Mouse (Mus musculus) forebrain, embryonic 12.5 days (tissue): ENCODE measurements around the gene Fkbp10. TPM values are rescaled to one million over a fixed set of nuclear protein-coding genes. Genes with fewer than 3 reads are reported as not detected.

Experiments
- ATAC-seq: fragments of 200-750 bp; cut with Nextera tagmentation; 2 replicates; pipeline ENCODE4 v1.8.0; 2017; ENCODE audit warnings: moderate TSS enrichment; ENCODE audit not compliant: low FRiP score
- H3K27ac ChIP-seq: fragments of 300-500 bp; sonication (generic); 2 replicates; pipeline ENCODE4 v1.5.1; 2016; ENCODE audit warnings: mild to moderate bottlenecking
- H3K27me3 ChIP-seq: fragments of 300-500 bp; sonication (generic); 2 replicates; pipeline ENCODE4 v1.6.1; 2016; ENCODE audit warnings: mild to moderate bottlenecking
- H3K36me3 ChIP-seq: fragments of 300-500 bp; sonication (generic); replicated peaks from 2 replicates; pipeline ENCODE4 v1.6.1; 2016; ENCODE audit warnings: mild to moderate bottlenecking
- H3K4me1 ChIP-seq: fragments of 300-500 bp; sonication (generic); 2 replicates; pipeline ENCODE4 v1.6.1; 2016
- H3K4me2 ChIP-seq: fragments of 300-500 bp; sonication (generic); 2 replicates; pipeline ENCODE4 v1.6.1; 2016; ENCODE audit warnings: mild to moderate bottlenecking, moderate library complexity
- H3K4me3 ChIP-seq: fragments of 300-500 bp; sonication (generic); replicated peaks from 2 replicates; pipeline ENCODE4 v1.5.1; 2016; ENCODE audit warnings: mild to moderate bottlenecking
- H3K9ac ChIP-seq: fragments of 300-500 bp; sonication (generic); 2 replicates; pipeline ENCODE4 v1.6.1; 2016; ENCODE audit warnings: mild to moderate bottlenecking
- H3K9me3 ChIP-seq: fragments of 300-500 bp; sonication (generic); 2 replicates; pipeline ENCODE4 v1.6.1; 2016
- WGBS: fragments of 180-500 bp; shearing (Covaris S2); methylation state at CpG from one replicate; pipeline ENCODE4 v1.1.7; 2016; 5-methylcytosine and 5-hydroxymethylcytosine counted together
- microRNA-seq: library from miRNA; unstranded; fragments of <30 nt; microRNA quantifications from one replicate; pipeline ENCODE4, GENCODE M21; 2017
- polyA plus RNA-seq: library from polyadenylated mRNA; unstranded; fragments of >200 nt; fragmentation: Nextera tagmentation; extraction: Ambion mirVana; gene quantifications from 2 replicates; pipeline ENCODE4 v1.2.1, GENCODE M21; 2016

Fkbp10 gene
- polyA plus RNA-seq, 1 experiment from 2014 or later = 32.1 TPM

DNA sequence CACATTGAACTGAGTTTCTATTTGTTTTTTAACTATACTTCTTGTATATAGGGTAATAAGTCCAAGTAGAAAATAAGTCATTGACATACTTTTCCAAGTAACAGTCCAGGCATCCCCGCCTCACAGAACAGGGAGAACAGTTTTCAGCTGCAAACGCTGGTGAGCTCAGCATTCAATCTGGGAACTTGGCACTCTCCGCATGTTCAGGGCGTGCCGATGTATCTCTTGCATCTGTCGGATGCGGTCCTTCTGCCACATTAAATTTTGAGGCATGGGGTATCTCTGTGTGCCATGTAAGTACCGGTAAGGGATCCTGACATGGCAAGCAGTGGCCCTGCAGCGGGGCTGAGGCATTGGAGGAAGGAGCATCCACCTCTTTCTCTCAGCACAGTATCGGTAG lies 47.2 kb downstream of the Fkbp10 start:
- ATAC-seq = no peak
- Histone ChIP-seq H3K27ac (no peak overlapping the region), H3K4me2 (no peak overlapping the region), H3K36me3 (peaks cover 35% of the 10 kb centered on the region), H3K9ac (no peak overlapping the region), H3K4me1 (no peaks in the 10 kb centered on the region), H3K27me3 (no peaks in the 10 kb centered on the region), H3K9me3 (no peaks in the 10 kb centered on the region), H3K4me3 (no peak overlapping the region)
- 94% methylated on average over 10 of the region's 10 CpGs for WGBS

DNA sequence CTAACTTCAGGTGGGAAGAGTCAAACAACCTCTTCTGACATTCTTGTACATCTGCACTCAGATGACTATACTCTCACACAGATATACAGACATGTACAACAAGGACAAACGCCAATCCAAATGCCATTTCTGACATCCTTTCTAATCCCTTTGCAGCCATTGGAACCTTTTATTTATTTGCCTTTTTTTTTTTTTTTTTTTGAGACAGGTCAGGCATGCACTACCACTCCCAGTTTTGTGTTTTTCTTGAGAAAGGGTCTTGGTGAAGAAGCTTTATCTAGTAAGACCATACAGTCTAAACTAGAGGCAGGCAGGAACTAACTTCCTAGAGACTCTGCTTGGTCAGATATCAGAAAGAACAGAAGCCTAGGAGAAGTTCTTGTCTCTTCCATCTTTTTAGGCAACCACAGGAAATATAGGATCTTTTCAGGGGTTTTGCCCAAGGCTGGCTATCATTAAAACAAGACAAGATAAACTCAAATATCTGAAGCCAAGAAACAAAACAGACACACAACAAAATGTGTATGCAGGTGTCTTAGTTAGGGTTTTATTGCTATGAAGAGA lies 49.8 kb downstream of the Fkbp10 start:
- peaks cover 7% of the 10 kb centered on the region for H3K4me1 ChIP-seq
- no peak overlapping the region for H3K9ac ChIP-seq
- H3K27me3 ChIP-seq = no peaks in the 10 kb centered on the region
- no peak overlapping the region for H3K27ac ChIP-seq
- no peak overlapping the region for H3K4me3 ChIP-seq
- H3K9me3 ChIP-seq = no peaks in the 10 kb centered on the region
- H3K36me3 ChIP-seq = peaks cover 27% of the 10 kb centered on the region
- 94% methylated on average over 1 of the region's 1 CpGs for WGBS
- ATAC-seq = no peak
- H3K4me2 ChIP-seq = no peak overlapping the region

DNA sequence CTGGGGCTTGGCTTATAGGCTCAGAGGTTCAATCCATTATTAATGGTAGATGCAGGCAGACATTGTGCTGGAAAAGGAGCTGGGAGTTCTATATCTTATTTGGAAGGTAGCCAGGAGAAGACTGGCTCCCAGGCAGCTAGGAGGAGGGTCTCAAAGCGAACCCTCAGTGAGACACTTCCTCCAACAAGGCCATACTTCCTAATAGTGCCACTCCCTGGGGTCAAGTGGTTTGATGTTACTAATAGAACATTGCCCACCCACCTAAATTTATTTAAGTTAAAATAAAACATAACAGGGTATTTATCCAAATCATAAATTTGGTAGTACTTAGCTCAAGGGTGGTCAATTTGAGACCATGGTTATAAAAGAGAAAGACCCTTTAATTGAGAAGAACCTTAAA lies 50.3 kb downstream of the Fkbp10 start:
- H3K36me3 ChIP-seq = peaks cover 23% of the 10 kb centered on the region
- H3K4me1 ChIP-seq = peaks cover 13% of the 10 kb centered on the region
- H3K4me2 ChIP-seq = no peak overlapping the region
- no peak overlapping the region for H3K27ac ChIP-seq
- no peak for ATAC-seq
- no peak overlapping the region for H3K9ac ChIP-seq
- no peak overlapping the region for H3K4me3 ChIP-seq
- no peaks in the 10 kb centered on the region for H3K27me3 ChIP-seq
- H3K9me3 ChIP-seq = no peaks in the 10 kb centered on the region
- 84% methylated on average over 1 of the region's 1 CpGs for WGBS

DNA sequence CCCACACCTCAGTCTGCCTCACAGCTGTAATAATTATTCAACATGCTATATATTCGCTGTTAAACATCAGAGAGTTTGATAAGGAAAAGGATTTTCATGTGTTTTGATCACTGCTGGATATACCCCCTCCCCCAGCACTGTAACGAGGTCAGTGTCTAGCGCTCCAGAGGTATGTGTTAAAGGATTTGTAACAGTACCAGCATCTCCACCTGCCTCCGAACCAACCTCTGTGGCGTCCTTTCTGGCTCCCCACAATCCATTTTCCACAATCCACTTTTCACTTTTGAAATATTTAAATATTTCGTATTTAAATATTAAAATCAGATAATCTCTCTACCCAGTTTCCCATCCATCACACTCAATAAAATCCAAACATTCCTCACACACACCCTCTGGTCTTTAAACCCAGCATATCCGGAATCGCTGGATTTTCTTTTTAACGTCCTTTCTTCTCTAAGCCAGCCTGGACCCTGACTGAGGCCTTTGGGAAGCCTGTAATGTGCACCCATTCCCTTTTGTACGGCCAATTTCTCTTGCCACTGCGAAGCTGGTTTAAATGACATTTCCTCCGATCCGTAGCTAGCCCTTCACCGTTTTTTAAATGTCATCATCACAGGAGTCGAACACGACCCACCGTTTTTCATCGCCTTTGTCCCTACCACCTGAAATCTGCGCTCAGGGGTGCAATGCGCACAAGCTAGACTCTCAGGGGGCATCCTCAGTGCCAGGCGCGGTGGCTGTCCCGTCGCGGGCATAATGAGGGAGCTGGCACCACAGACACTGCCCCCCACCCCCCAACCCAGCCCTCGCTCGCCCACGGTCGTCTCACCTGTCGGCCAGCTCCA lies 56.1 kb downstream of the Fkbp10 start:
- Histone ChIP-seq H3K9me3 (no peaks in the 10 kb centered on the region), H3K9ac (peak overlapping the region; percentile 92), H3K4me2 (peak overlapping the region; percentile 87), H3K27me3 (no peaks in the 10 kb centered on the region), H3K4me3 (peak overlapping the region; percentile 92), H3K4me1 (peaks cover 19% of the 10 kb centered on the region), H3K36me3 (peaks cover 12% of the 10 kb centered on the region), H3K27ac (peak overlapping the region; percentile 89)
- 5% methylated on average over 30 of the region's 30 CpGs for WGBS
- peak; percentile 10; the same call in 1 of the 2 replicates for ATAC-seq

DNA sequence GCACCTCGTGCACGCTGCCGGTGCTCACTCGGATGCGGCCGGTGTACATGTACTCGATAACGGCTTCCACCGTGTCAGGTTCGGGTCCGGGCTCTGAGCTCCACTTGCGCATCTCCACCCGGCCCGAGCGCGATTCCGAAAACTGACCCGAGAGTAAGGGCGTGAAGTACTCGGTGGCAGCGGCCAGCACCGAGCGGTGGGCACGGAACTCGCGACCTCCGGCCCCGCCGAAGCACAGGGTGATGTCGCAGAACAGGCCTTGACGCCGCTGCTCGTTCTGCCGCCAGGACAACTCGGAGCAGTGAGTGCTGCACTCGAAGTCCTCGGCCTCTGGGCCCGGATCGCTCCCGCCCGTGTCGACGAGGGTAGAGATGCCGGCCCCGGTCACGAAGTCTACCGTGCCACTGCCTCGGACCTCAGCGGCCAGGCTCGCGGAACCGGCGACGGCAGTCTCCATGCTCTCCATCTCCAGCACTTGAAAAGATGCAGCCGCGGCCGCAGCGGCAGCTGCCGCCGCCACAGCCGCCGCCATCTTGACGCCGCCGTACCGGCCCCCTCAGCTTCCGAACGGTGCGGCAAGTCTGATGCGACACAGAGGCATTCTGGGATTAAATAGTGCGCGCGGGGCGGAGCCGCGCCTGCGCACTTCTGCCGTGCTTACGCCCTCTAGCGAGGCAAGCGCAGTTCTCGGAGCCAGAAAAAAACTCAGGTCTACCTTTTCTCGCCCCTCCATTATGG lies 56.9 kb downstream of the Fkbp10 start, which contains the start of gene Klhl11:
TSS of gene Klhl11 (minus strand) at position 545 of the 738 bp plus-strand sequence.
- Histone ChIP-seq H3K36me3 (peaks cover 20% of the 10 kb centered on the region), H3K4me2 (peak within 1 kb of the TSS; percentile 87), H3K9ac (peak within 1 kb of the TSS; percentile 92), H3K9me3 (no peaks in the 10 kb centered on the region), H3K27ac (peak within 1 kb of the TSS; percentile 89), H3K4me1 (peaks cover 19% of the 10 kb centered on the region), H3K4me3 (peak within 1 kb of the TSS; percentile 92), H3K27me3 (no peaks in the 10 kb centered on the region)
- peak; percentile 94 for ATAC-seq
- WGBS = under 1% methylated on average over 83 of the region's 83 CpGs

DNA sequence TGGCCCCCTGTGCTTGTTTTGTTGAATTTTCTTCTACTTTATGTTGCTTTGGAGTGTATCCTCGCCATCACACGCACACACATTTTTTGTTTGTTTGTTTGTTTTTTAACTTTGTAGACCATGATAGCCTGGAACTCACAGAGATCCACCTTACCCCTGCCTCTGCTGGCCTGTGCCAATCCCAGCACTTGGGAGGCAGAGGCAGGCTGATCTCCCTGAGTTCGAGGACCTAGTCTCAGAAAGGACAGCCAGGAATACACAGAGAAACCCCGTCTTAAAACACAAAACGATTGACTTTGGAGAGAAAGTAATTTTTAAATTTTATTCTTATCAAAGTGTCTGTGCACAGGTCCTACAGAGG lies 57.4 kb downstream of the Fkbp10 start:
- Histone ChIP-seq H3K4me1 (peaks cover 19% of the 10 kb centered on the region), H3K4me2 (peak overlapping the region; percentile 87; the same call in 1 of the 2 replicates), H3K4me3 (peak overlapping the region; percentile 92), H3K36me3 (peaks cover 25% of the 10 kb centered on the region), H3K9ac (no peak overlapping the region), H3K9me3 (no peaks in the 10 kb centered on the region), H3K27me3 (no peaks in the 10 kb centered on the region), H3K27ac (peak overlapping the region; percentile 50; the same call in 1 of the 2 replicates)
- ATAC-seq = peak; percentile 61
- 32% methylated on average over 5 of the region's 5 CpGs for WGBS

Small RNA genes within 50 kb of the gene (microRNA-seq; reads per million reads assigned to microRNA genes)
- gene Gm27374 = not detected

Other genes with a start within 250 kb of the Fkbp10 start
- gene Krt9, start 222.5 kb upstream of the Fkbp10 start, polyA plus RNA-seq = not detected in 2 replicates
- gene Krt14, start 208.1 kb upstream of the Fkbp10 start, polyA plus RNA-seq = 5.1 and 7.0 TPM in 2 replicates
- not detected in 2 replicates for gene Krt16, start 166.8 kb upstream of the Fkbp10 start, polyA plus RNA-seq
- gene Krt17, start 154.7 kb upstream of the Fkbp10 start, polyA plus RNA-seq = 0.51 and 0.91 TPM in 2 replicates
- not detected in 2 replicates for gene Krt42, start 145.8 kb upstream of the Fkbp10 start, polyA plus RNA-seq
- gene Eif1, start 95.8 kb upstream of the Fkbp10 start, polyA plus RNA-seq = 1,544 and 1,585 TPM in 2 replicates
- gene Gast, start 81.3 kb upstream of the Fkbp10 start, polyA plus RNA-seq = 1.1 TPM in 1 of 2 replicates, not detected in the other
- gene Hap1, start 59.6 kb upstream of the Fkbp10 start, polyA plus RNA-seq = 96.3 and 116 TPM in 2 replicates
- gene Jup, start 17.9 kb upstream of the Fkbp10 start, polyA plus RNA-seq = 37.6 and 40.5 TPM in 2 replicates
- gene P3h4, start 861 bp upstream of the Fkbp10 start, polyA plus RNA-seq = 15.9 and 18.9 TPM in 2 replicates
- gene Nt5c3b, start 26.1 kb downstream of the Fkbp10 start, polyA plus RNA-seq = 106 and 111 TPM in 2 replicates
- gene Klhl10, start 26.2 kb downstream of the Fkbp10 start, polyA plus RNA-seq = 0.51 and 0.74 TPM in 2 replicates
- gene Klhl11, start 57.0 kb downstream of the Fkbp10 start, polyA plus RNA-seq = 13.9 and 16.7 TPM in 2 replicates
- 320 and 356 TPM in 2 replicates for gene Acly, start 112.3 kb downstream of the Fkbp10 start, polyA plus RNA-seq
- gene Ttc25, start 129.9 kb downstream of the Fkbp10 start, polyA plus RNA-seq = 2.1 and 2.6 TPM in 2 replicates
- gene Cnp, start 159.2 kb downstream of the Fkbp10 start, polyA plus RNA-seq = 19.4 and 23.4 TPM in 2 replicates
- gene Nkiras2, start 203.5 kb downstream of the Fkbp10 start, polyA plus RNA-seq = 87.1 and 90.2 TPM in 2 replicates
- 299 and 310 TPM in 2 replicates for gene Dnajc7, start 204.5 kb downstream of the Fkbp10 start, polyA plus RNA-seq